Mouse (Mus musculus): ENCODE measurements at regions not wholly inside any gene's neighbourhood (a gene's known extent, or its start where the extent isn't known, plus 50 kb on each side); places are given as distances from the start of the nearest gene placed in this dataset.
"Not testable (repeated sequence)": the region's sequence is repeated elsewhere in the genome, so short reads cannot be mapped to it uniquely, and the experiment has no call there.

GRCm38 (mm10) chr8:126819261-126819660, 126.4 kb downstream of the Tomm20 start:
- Histone ChIP-seq H3K9me3 (replicated peaks) (no peaks in the 10 kb centered on the region), H3K36me3 (no peaks in the 10 kb centered on the region), H3K4me2 (replicated peaks) (no peak overlapping the region), H3K27ac (replicated peaks) (no peak overlapping the region), H3K9ac (no peak overlapping the region), H3K4me3 (replicated peaks) (no peak overlapping the region), H3K4me1 (peaks cover 1% of the 10 kb centered on the region; the same call in 1 of the 2 replicates), H3K27me3 (no peaks in the 10 kb centered on the region)
- no peak for ATAC-seq (ENCODE audit: insufficient number of reproducible peaks, low FRiP score, low TSS enrichment, low read depth)
- WGBS = 79% methylated on average over 3 of the region's 3 CpGs

- Histone ChIP-seq H3K27me3 (no peaks in the 10 kb centered on the region), H3K4me3 (replicated peaks) (no peak overlapping the region), H3K27ac (replicated peaks) (no peak overlapping the region), H3K9me3 (replicated peaks) (peaks cover 6% of the 10 kb centered on the region; the same call in 1 of the 2 replicates), H3K4me1 (no peaks in the 10 kb centered on the region), H3K36me3 (no peaks in the 10 kb centered on the region), H3K4me2 (replicated peaks) (no peak overlapping the region), H3K9ac (no peak overlapping the region)
- no peak for ATAC-seq (ENCODE audit: insufficient number of reproducible peaks, low FRiP score, low TSS enrichment, low read depth)
- WGBS = 68% methylated on average over 3 of the region's 3 CpGs
Observed at GRCm38 (mm10) chr8:126816155-126816554, 129.5 kb downstream of the Tomm20 start.

GRCm38 (mm10) chr8:126814427-126814826, 131.2 kb downstream of the Tomm20 start:
- 76% methylated on average over 4 of the region's 4 CpGs for WGBS
- H3K9me3 ChIP-seq (replicated peaks) = peaks cover 6% of the 10 kb centered on the region; the same call in 1 of the 2 replicates

GRCm38 (mm10) chr8:126813621-126814020, 132.0 kb downstream of the Tomm20 start:
- no peak overlapping the region for H3K4me2 ChIP-seq (replicated peaks)
- H3K27ac ChIP-seq (replicated peaks) = no peak overlapping the region
- H3K4me3 ChIP-seq (replicated peaks) = no peak overlapping the region
- ATAC-seq (ENCODE audit: insufficient number of reproducible peaks, low FRiP score, low TSS enrichment, low read depth) = no peak
- WGBS = 68% methylated on average over 4 of the region's 4 CpGs
- H3K27me3 ChIP-seq = no peaks in the 10 kb centered on the region
- H3K9me3 ChIP-seq (replicated peaks) = peaks cover 6% of the 10 kb centered on the region; the same call in 1 of the 2 replicates
- H3K9ac ChIP-seq = no peak overlapping the region
- H3K36me3 ChIP-seq = no peaks in the 10 kb centered on the region
- H3K4me1 ChIP-seq = no peaks in the 10 kb centered on the region

More at GRCm38 (mm10) chr8:126814427-126814826, 131.2 kb downstream of the Tomm20 start:
- H3K9ac ChIP-seq = no peak overlapping the region
- no peak overlapping the region for H3K27ac ChIP-seq (replicated peaks)
- H3K36me3 ChIP-seq = no peaks in the 10 kb centered on the region
- no peaks in the 10 kb centered on the region for H3K27me3 ChIP-seq
- H3K4me2 ChIP-seq (replicated peaks) = no peak overlapping the region
- no peak for ATAC-seq (ENCODE audit: insufficient number of reproducible peaks, low FRiP score, low TSS enrichment, low read depth)
- H3K4me3 ChIP-seq (replicated peaks) = no peak overlapping the region
- H3K4me1 ChIP-seq = no peaks in the 10 kb centered on the region

- Histone ChIP-seq H3K4me1 (no peaks in the 10 kb centered on the region), H3K27me3 (no peaks in the 10 kb centered on the region), H3K4me2 (replicated peaks) (no peak overlapping the region), H3K36me3 (no peaks in the 10 kb centered on the region), H3K9me3 (replicated peaks) (peaks cover 6% of the 10 kb centered on the region; the same call in 1 of the 2 replicates), H3K27ac (replicated peaks) (no peak overlapping the region), H3K9ac (no peak overlapping the region), H3K4me3 (replicated peaks) (no peak overlapping the region)
- ATAC-seq (ENCODE audit: insufficient number of reproducible peaks, low FRiP score, low TSS enrichment, low read depth) = no peak
- 85% methylated on average over 5 of the region's 5 CpGs for WGBS
Observed at GRCm38 (mm10) chr8:126812777-126813176, 132.9 kb downstream of the Tomm20 start.

- not testable (repeated sequence) for H3K27ac ChIP-seq (replicated peaks); ATAC-seq (ENCODE audit: insufficient number of reproducible peaks, low FRiP score, low TSS enrichment, low read depth); H3K4me2 ChIP-seq (replicated peaks); H3K4me3 ChIP-seq (replicated peaks); H3K4me1 ChIP-seq; H3K36me3 ChIP-seq; H3K9ac ChIP-seq; H3K9me3 ChIP-seq (replicated peaks); H3K27me3 ChIP-seq
- 49% methylated on average over 2 of the region's 2 CpGs for WGBS
Observed at GRCm38 (mm10) chr8:126811358-126811757, 134.3 kb downstream of the Tomm20 start.

- no peak overlapping the region for H3K4me3 ChIP-seq (replicated peaks)
- no peak for ATAC-seq (ENCODE audit: insufficient number of reproducible peaks, low FRiP score, low TSS enrichment, low read depth)
- WGBS = 50% methylated on average over 5 of the region's 5 CpGs
Observed at GRCm38 (mm10) chr8:126810516-126810915, 135.1 kb downstream of the Tomm20 start.

GRCm38 (mm10) chr8:126809321-126809720, 136.3 kb downstream of the Tomm20 start:
- Histone ChIP-seq H3K9me3 (replicated peaks) (peaks cover 6% of the 10 kb centered on the region; the same call in 1 of the 2 replicates), H3K4me1 (no peaks in the 10 kb centered on the region), H3K9ac (no peak overlapping the region), H3K27me3 (no peaks in the 10 kb centered on the region), H3K4me2 (replicated peaks) (no peak overlapping the region), H3K4me3 (replicated peaks) (no peak overlapping the region), H3K27ac (replicated peaks) (no peak overlapping the region), H3K36me3 (no peaks in the 10 kb centered on the region)
- 90% methylated on average over 1 of the region's 1 CpGs for WGBS
- no peak for ATAC-seq (ENCODE audit: insufficient number of reproducible peaks, low FRiP score, low TSS enrichment, low read depth)

More at GRCm38 (mm10) chr8:126810516-126810915, 135.1 kb downstream of the Tomm20 start:
- H3K9ac ChIP-seq = no peak overlapping the region
- no peaks in the 10 kb centered on the region for H3K36me3 ChIP-seq
- H3K27ac ChIP-seq (replicated peaks) = peak overlapping the region; percentile 28; the same call in 1 of the 2 replicates
- H3K27me3 ChIP-seq = no peaks in the 10 kb centered on the region
- H3K9me3 ChIP-seq (replicated peaks) = peaks cover 6% of the 10 kb centered on the region; the same call in 1 of the 2 replicates
- H3K4me2 ChIP-seq (replicated peaks) = no peak overlapping the region
- H3K4me1 ChIP-seq = no peaks in the 10 kb centered on the region

GRCm38 (mm10) chr8:126808496-126808895, 137.1 kb downstream of the Tomm20 start:
- H3K4me2 ChIP-seq (replicated peaks) = no peak overlapping the region
- H3K9ac ChIP-seq = no peak overlapping the region
- no peak overlapping the region for H3K4me3 ChIP-seq (replicated peaks)
- H3K27ac ChIP-seq (replicated peaks) = no peak overlapping the region
- 89% methylated on average over 4 of the region's 4 CpGs for WGBS
- ATAC-seq (ENCODE audit: insufficient number of reproducible peaks, low FRiP score, low TSS enrichment, low read depth) = no peak
- no peaks in the 10 kb centered on the region for H3K27me3 ChIP-seq
- no peaks in the 10 kb centered on the region for H3K4me1 ChIP-seq
- no peaks in the 10 kb centered on the region for H3K36me3 ChIP-seq
- peaks cover 6% of the 10 kb centered on the region; the same call in 1 of the 2 replicates for H3K9me3 ChIP-seq (replicated peaks)

GRCm38 (mm10) chr8:126807171-126807768, 138.4 kb downstream of the Tomm20 start:
- no peak for ATAC-seq (ENCODE audit: insufficient number of reproducible peaks, low FRiP score, low TSS enrichment, low read depth)
- H3K4me3 ChIP-seq (replicated peaks) = no peak overlapping the region
- H3K36me3 ChIP-seq = no peaks in the 10 kb centered on the region
- WGBS = 70% methylated on average over 8 of the region's 8 CpGs
- H3K27me3 ChIP-seq = no peaks in the 10 kb centered on the region
- no peaks in the 10 kb centered on the region for H3K9me3 ChIP-seq (replicated peaks)
- H3K4me1 ChIP-seq = no peaks in the 10 kb centered on the region
- H3K9ac ChIP-seq = no peak overlapping the region
- H3K27ac ChIP-seq (replicated peaks) = no peak overlapping the region
- H3K4me2 ChIP-seq (replicated peaks) = no peak overlapping the region

GRCm38 (mm10) chr8:126806591-126806990, 139.1 kb downstream of the Tomm20 start:
- Histone ChIP-seq H3K9me3 (replicated peaks) (no peaks in the 10 kb centered on the region), H3K27ac (replicated peaks) (0 out of 2 replicates have a peak overlapping the region, but pooled peaks have one; percentile 65), H3K27me3 (no peaks in the 10 kb centered on the region), H3K9ac (no peak overlapping the region), H3K4me2 (replicated peaks) (no peak overlapping the region), H3K4me1 (no peaks in the 10 kb centered on the region), H3K4me3 (replicated peaks) (no peak overlapping the region), H3K36me3 (no peaks in the 10 kb centered on the region)
- ATAC-seq (ENCODE audit: insufficient number of reproducible peaks, low FRiP score, low TSS enrichment, low read depth) = no peak
- 91% methylated on average over 2 of the region's 2 CpGs for WGBS

- H3K4me1 ChIP-seq = no peaks in the 10 kb centered on the region
- no peaks in the 10 kb centered on the region for H3K36me3 ChIP-seq
- H3K4me2 ChIP-seq (replicated peaks) = no peak overlapping the region
- no peaks in the 10 kb centered on the region for H3K9me3 ChIP-seq (replicated peaks)
- no peak overlapping the region for H3K9ac ChIP-seq
- ATAC-seq (ENCODE audit: insufficient number of reproducible peaks, low FRiP score, low TSS enrichment, low read depth) = no peak
- H3K27me3 ChIP-seq = no peaks in the 10 kb centered on the region
- H3K27ac ChIP-seq (replicated peaks) = peak overlapping the region; percentile 65; the same call in 1 of the 2 replicates
- 73% methylated on average over 3 of the region's 3 CpGs for WGBS
- no peak overlapping the region for H3K4me3 ChIP-seq (replicated peaks)
Observed at GRCm38 (mm10) chr8:126806181-126806560, 139.5 kb downstream of the Tomm20 start.
